8 mouse cellular contexts compared by ENCODE assay signal in genomic region chr5:36738799-36739615, GRCm38 (mm10). TPM values are rescaled to one million over a fixed set of nuclear protein-coding genes. Genes with fewer than 3 reads are reported as not detected.
DNase-seq lines count a peak whose midpoint lies in the region; ATAC-seq and TF ChIP-seq lines count a peak whose summit lies in the region.

No protein-coding gene starts in this region.

- H3K27ac ChIP-seq in hindbrain, embryonic 10.5 days, result peak overlapping the region; percentile 13; the same call in 1 of the 2 replicates
- H3K27ac ChIP-seq in hindbrain, embryonic 12.5 days, result no peak overlapping the region
- peak overlapping the region; percentile 63 for H3K27ac ChIP-seq in liver, embryonic 14.5 days

- no peaks in the 10 kb centered on the region for H3K27me3 ChIP-seq in hindbrain, embryonic 10.5 days (ENCODE audit: insufficient read depth, poor library complexity, severe bottlenecking)
- H3K27me3 ChIP-seq in hindbrain, embryonic 12.5 days, result no peaks in the 10 kb centered on the region
- no peaks in the 10 kb centered on the region for H3K27me3 ChIP-seq in liver, embryonic 14.5 days (ENCODE audit: control insufficient read depth, insufficient read depth, low read length)

- no peak for TF ChIP-seq EP300 in liver, embryonic 14.5 days (IDR thresholded peaks at IDR 0.05; ENCODE audit: low read depth)

- no peak for ATAC-seq in hindbrain, embryonic 12.5 days (ENCODE audit: low FRiP score)
- ATAC-seq in liver, embryonic 14.5 days (ENCODE audit: insufficient read depth), result no peak
- no peak for ATAC-seq in monocyte, adult 5-6 weeks (replicated peaks; ENCODE audit: insufficient number of reproducible peaks, low FRiP score, low TSS enrichment, poor library complexity, severe bottlenecking)
- ATAC-seq in granulocyte monocyte progenitor cell, adult 5-6 weeks (replicated peaks; ENCODE audit: poor library complexity, severe bottlenecking), result no peak

- intact Hi-C loops in heart, postnatal 25 days (cut with DNase I), result no loop called here

- no peaks in the 10 kb centered on the region for H3K36me3 ChIP-seq in hindbrain, embryonic 10.5 days
- no peaks in the 10 kb centered on the region for H3K36me3 ChIP-seq in hindbrain, embryonic 12.5 days
- no peaks in the 10 kb centered on the region for H3K36me3 ChIP-seq in liver, embryonic 14.5 days (replicated peaks; ENCODE audit: control insufficient read depth, insufficient read depth, low read depth)

- H3K4me2 ChIP-seq in hindbrain, embryonic 12.5 days (replicated peaks), result no peak overlapping the region
- no peak overlapping the region; the same call in 1 of the 2 replicates for H3K4me2 ChIP-seq in liver, embryonic 14.5 days (ENCODE audit: low read depth)

- 74% methylated on average over 16 of the region's 16 CpGs for WGBS in hindbrain, embryonic 10.5 days
- WGBS in hindbrain, embryonic 12.5 days, result 69% methylated on average over 16 of the region's 16 CpGs
- 62% methylated on average over 16 of the region's 16 CpGs for WGBS in liver, embryonic 14.5 days (ENCODE audit: insufficient replicate concordance)

- no peaks in the 10 kb centered on the region for H3K4me1 ChIP-seq in hindbrain, embryonic 10.5 days (replicated peaks)
- H3K4me1 ChIP-seq in hindbrain, embryonic 12.5 days, result no peaks in the 10 kb centered on the region
- H3K4me1 ChIP-seq in liver, embryonic 14.5 days (replicated peaks; ENCODE audit: control insufficient read depth in 2 of 2, insufficient read depth in 2 of 2, low read length in 1 of 2), result peaks cover 52 to 59% of the 10 kb centered on the region in 2 experiments

- no peak overlapping the region for H3K9ac ChIP-seq in hindbrain, embryonic 12.5 days
- H3K9ac ChIP-seq in liver, embryonic 14.5 days (replicated peaks), result peak overlapping the region; percentile 20; the same call in 1 of the 2 replicates

- no peak for DNase-seq in hindbrain, embryonic 10.5 days (ENCODE audit: low spot score)
- DNase-seq in cerebellum, adult 9-10 months, result peak; percentile 95
- peak; percentile 27 for DNase-seq in heart, postnatal 25 days (ENCODE audit: low spot score)
- DNase-seq in liver, embryonic 14.5 days (ENCODE audit: low read depth in 3 of 3, low spot score in 3 of 3), result no peak
- no peak for DNase-seq in B cell, adult 2 months

- H3K9me3 ChIP-seq in hindbrain, embryonic 10.5 days, result no peaks in the 10 kb centered on the region
- no peaks in the 10 kb centered on the region for H3K9me3 ChIP-seq in hindbrain, embryonic 12.5 days (replicated peaks)
- H3K9me3 ChIP-seq in liver, embryonic 14.5 days (ENCODE audit: control insufficient read depth, low read length), result no peaks in the 10 kb centered on the region

- no peak overlapping the region for H3K4me3 ChIP-seq in hindbrain, embryonic 10.5 days
- H3K4me3 ChIP-seq in hindbrain, embryonic 12.5 days, result no peak overlapping the region
- no peak overlapping the region for H3K4me3 ChIP-seq in liver, embryonic 14.5 days (ENCODE audit: insufficient read depth in 1 of 2, low read depth in 2 of 2, low read length in 2 of 2)

- TF ChIP-seq CTCF in liver, embryonic 14.5 days (IDR thresholded peaks at IDR 0.05; ENCODE audit: low read depth), result no peak

RNA-seq across cellular contexts. Expression of gene Bloc1s4, which starts 9.4 kb away (rescaled TPM):
- polyA plus RNA-seq in hindbrain, embryonic 10.5 days (2016; fragmentation: Nextera tagmentation; extraction: Ambion mirVana), result 23.1 and 23.5 TPM in 2 replicates
- polyA plus RNA-seq in hindbrain, embryonic 12.5 days (2016; fragmentation: Nextera tagmentation; extraction: Ambion mirVana), result 28.0 and 29.2 TPM in 2 replicates
- 10 to 100 TPM; 12.9 to 13.0 TPM for total RNA-seq in heart, postnatal 25 days (2021)
- 10.6 and 10.9 TPM in 2 replicates for polyA plus RNA-seq in liver, embryonic 14.5 days (2012; rRNA removed)
- 11.9 and 14.4 TPM in 2 replicates for polyA plus RNA-seq in liver, embryonic 14.5 days (2014; fragmentation: Nextera tagmentation; extraction: Ambion mirVana)
- total RNA-seq in monocyte, adult 5-6 weeks (2017), result 17.5 to 38.1 TPM (median 29.6 TPM) in 3 replicates
- total RNA-seq in granulocyte monocyte progenitor cell, adult 5-6 weeks (2014; fragmentation: Nextera tagmentation), result 5.2 and 10.2 TPM in 2 replicates
- 17.1 and 20.9 TPM in 2 replicates for total RNA-seq in granulocyte monocyte progenitor cell, adult 5-6 weeks (2017)

RNA-seq across cellular contexts. Expression of gene D5Ertd579e, which starts 43.2 kb away (rescaled TPM):
- 25.9 and 28.2 TPM in 2 replicates for polyA plus RNA-seq in hindbrain, embryonic 10.5 days (2016; fragmentation: Nextera tagmentation; extraction: Ambion mirVana)
- 41.8 and 43.3 TPM in 2 replicates for polyA plus RNA-seq in hindbrain, embryonic 12.5 days (2016; fragmentation: Nextera tagmentation; extraction: Ambion mirVana)
- 10 to 100 TPM; 79.8 to 91.2 TPM for total RNA-seq in heart, postnatal 25 days (2021)
- 13.9 and 16.2 TPM in 2 replicates for polyA plus RNA-seq in liver, embryonic 14.5 days (2012; rRNA removed)
- polyA plus RNA-seq in liver, embryonic 14.5 days (2014; fragmentation: Nextera tagmentation; extraction: Ambion mirVana), result 22.7 and 24.1 TPM in 2 replicates
- 47.6 to 61.5 TPM (median 57.5 TPM) in 3 replicates for total RNA-seq in monocyte, adult 5-6 weeks (2017)
- 20.5 and 20.9 TPM in 2 replicates for total RNA-seq in granulocyte monocyte progenitor cell, adult 5-6 weeks (2014; fragmentation: Nextera tagmentation)
- 14.2 and 23.8 TPM in 2 replicates for total RNA-seq in granulocyte monocyte progenitor cell, adult 5-6 weeks (2017)

RNA-seq across cellular contexts. Expression of gene Mrfap1, which starts 57.6 kb away (rescaled TPM):
- 423 and 451 TPM in 2 replicates for polyA plus RNA-seq in hindbrain, embryonic 10.5 days (2016; fragmentation: Nextera tagmentation; extraction: Ambion mirVana)
- 495 and 532 TPM in 2 replicates for polyA plus RNA-seq in hindbrain, embryonic 12.5 days (2016; fragmentation: Nextera tagmentation; extraction: Ambion mirVana)
- 100 to 1,000 TPM; 276 to 303 TPM for total RNA-seq in heart, postnatal 25 days (2021)
- 57.9 and 68.4 TPM in 2 replicates for polyA plus RNA-seq in liver, embryonic 14.5 days (2012; rRNA removed)
- 156 and 172 TPM in 2 replicates for polyA plus RNA-seq in liver, embryonic 14.5 days (2014; fragmentation: Nextera tagmentation; extraction: Ambion mirVana)
- 214 to 260 TPM (median 240 TPM) in 3 replicates for total RNA-seq in monocyte, adult 5-6 weeks (2017)
- 182 and 191 TPM in 2 replicates for total RNA-seq in granulocyte monocyte progenitor cell, adult 5-6 weeks (2014; fragmentation: Nextera tagmentation)
- 337 and 373 TPM in 2 replicates for total RNA-seq in granulocyte monocyte progenitor cell, adult 5-6 weeks (2017)

Comparison
In these comparisons a context has a peak if more than half of its experiments do, and no peak if none do; other contexts are left out.
1. DNase-seq: peak in cerebellum, adult 9-10 months (single experiment) and heart, postnatal 25 days (single experiment); none in hindbrain, embryonic 10.5 days (single experiment), liver, embryonic 14.5 days (0 of 3) and B cell, adult 2 months (0 of 2).